Mouse (Mus musculus) midbrain, embryonic 12.5 days (tissue): ENCODE measurements around the gene Arhgef17. TPM values are rescaled to one million over a fixed set of nuclear protein-coding genes. Genes with fewer than 3 reads are reported as not detected.

Source experiments
- ATAC-seq: fragments of 200-750 bp; cut with Nextera tagmentation; 2 replicates; pipeline ENCODE4 v1.8.0; 2017; ENCODE audit warnings: low read depth, moderate TSS enrichment, moderate library complexity; ENCODE audit not compliant: low FRiP score
- H3K27ac ChIP-seq: fragments of 300-500 bp; sonication (generic); replicated peaks from 2 replicates; pipeline ENCODE4 v1.5.1; 2016; ENCODE audit warnings: mild to moderate bottlenecking
- H3K27me3 ChIP-seq: fragments of 300-500 bp; sonication (generic); 2 replicates; pipeline ENCODE4 v1.6.1; 2016; ENCODE audit warnings: mild to moderate bottlenecking
- H3K36me3 ChIP-seq: fragments of 300-500 bp; sonication (generic); 2 replicates; pipeline ENCODE4 v1.6.1; 2016
- H3K4me1 ChIP-seq: fragments of 300-500 bp; sonication (generic); 2 replicates; pipeline ENCODE4 v1.6.1; 2016
- H3K4me2 ChIP-seq: fragments of 300-500 bp; sonication (generic); replicated peaks from 2 replicates; pipeline ENCODE4 v1.6.1; 2016; ENCODE audit warnings: mild to moderate bottlenecking, moderate library complexity
- H3K4me3 ChIP-seq: fragments of 300-500 bp; sonication (generic); 2 replicates; pipeline ENCODE4 v1.5.1; 2016; ENCODE audit warnings: mild to moderate bottlenecking
- H3K9ac ChIP-seq: fragments of 300-500 bp; sonication (generic); replicated peaks from 2 replicates; pipeline ENCODE4 v1.6.1; 2016; ENCODE audit warnings: mild to moderate bottlenecking, moderate library complexity
- H3K9me3 ChIP-seq: fragments of 300-500 bp; sonication (generic); 2 replicates; pipeline ENCODE4 v1.6.1; 2016; ENCODE audit warnings: mild to moderate bottlenecking
- WGBS: fragments of 180-500 bp; shearing (Covaris S2); methylation state at CpG from one replicate; pipeline ENCODE4 v1.1.7; 2016; 5-methylcytosine and 5-hydroxymethylcytosine counted together
- polyA plus RNA-seq: library from polyadenylated mRNA; unstranded; fragments of >200 nt; fragmentation: Nextera tagmentation; extraction: Ambion mirVana; gene quantifications from 2 replicates; pipeline ENCODE4 v1.2.1, GENCODE M21; 2016

The Arhgef17 gene
- 7.1 and 7.9 TPM in 2 replicates for polyA plus RNA-seq

GRCm38 (mm10) chr7:100931926-100932480, at the start of gene Arhgef17:
Arhgef17 (minus strand) TSS chr7:100932107.
- H3K4me2 ChIP-seq: peak within 1 kb of the TSS; percentile 88

GRCm38 (mm10) chr7:100979175-100979574, 47.3 kb upstream of the Arhgef17 start:
- Histone ChIP-seq H3K4me2 (no peak overlapping the region), H3K27me3 (peaks cover 15% of the 10 kb centered on the region), H3K27ac (no peak overlapping the region), H3K9ac (no peak overlapping the region), H3K36me3 (no peaks in the 10 kb centered on the region), H3K9me3 (no peaks in the 10 kb centered on the region), H3K4me1 (peaks cover 7% of the 10 kb centered on the region; the same call in 1 of the 2 replicates), H3K4me3 (no peak overlapping the region)
- WGBS: 49% methylated on average over 2 of the region's 2 CpGs
- ATAC-seq: no peak

More at GRCm38 (mm10) chr7:100931926-100932480, at the start of gene Arhgef17:
- peaks cover 59% of the 10 kb centered on the region for H3K4me1 ChIP-seq
- no peaks in the 10 kb centered on the region for H3K36me3 ChIP-seq
- peak; percentile 77 for ATAC-seq
- peaks cover 37% of the 10 kb centered on the region for H3K27me3 ChIP-seq
- WGBS: under 1% methylated on average over 35 of the region's 35 CpGs
- H3K27ac ChIP-seq: peak within 1 kb of the TSS; percentile 90
- peak within 1 kb of the TSS; percentile 73 for H3K9ac ChIP-seq
- no peaks in the 10 kb centered on the region for H3K9me3 ChIP-seq
- peak within 1 kb of the TSS; percentile 57 for H3K4me3 ChIP-seq

DNA sequence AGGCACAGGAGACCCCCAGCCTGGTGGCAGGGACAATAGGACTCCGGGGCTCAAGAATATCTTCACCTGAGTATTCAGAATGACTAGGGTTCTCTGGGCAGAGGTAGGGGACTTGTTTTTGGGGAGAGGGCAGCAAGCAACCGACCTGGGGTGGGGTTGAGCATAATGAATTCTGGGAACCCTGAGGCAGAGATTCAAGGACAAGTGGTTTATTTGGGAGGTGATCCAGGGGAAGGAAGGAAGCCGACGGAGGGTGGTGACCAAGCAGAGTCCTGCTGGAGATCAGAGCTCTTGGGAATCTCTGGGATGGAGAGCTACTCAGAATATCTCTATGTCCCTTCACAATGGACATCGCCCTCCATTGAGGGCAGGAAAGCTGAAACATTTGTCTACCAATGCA, 46.3 kb upstream of the Arhgef17 start:
- peaks cover 25% of the 10 kb centered on the region for H3K27me3 ChIP-seq
- H3K4me3 ChIP-seq: no peak overlapping the region
- H3K4me1 ChIP-seq: peaks cover 10% of the 10 kb centered on the region; the same call in 1 of the 2 replicates
- no peaks in the 10 kb centered on the region for H3K36me3 ChIP-seq
- H3K27ac ChIP-seq: no peak overlapping the region
- ATAC-seq: no peak
- H3K9ac ChIP-seq: no peak overlapping the region
- no peak overlapping the region for H3K4me2 ChIP-seq
- WGBS: 89% methylated on average over 5 of the region's 5 CpGs
- H3K9me3 ChIP-seq: no peaks in the 10 kb centered on the region

DNA sequence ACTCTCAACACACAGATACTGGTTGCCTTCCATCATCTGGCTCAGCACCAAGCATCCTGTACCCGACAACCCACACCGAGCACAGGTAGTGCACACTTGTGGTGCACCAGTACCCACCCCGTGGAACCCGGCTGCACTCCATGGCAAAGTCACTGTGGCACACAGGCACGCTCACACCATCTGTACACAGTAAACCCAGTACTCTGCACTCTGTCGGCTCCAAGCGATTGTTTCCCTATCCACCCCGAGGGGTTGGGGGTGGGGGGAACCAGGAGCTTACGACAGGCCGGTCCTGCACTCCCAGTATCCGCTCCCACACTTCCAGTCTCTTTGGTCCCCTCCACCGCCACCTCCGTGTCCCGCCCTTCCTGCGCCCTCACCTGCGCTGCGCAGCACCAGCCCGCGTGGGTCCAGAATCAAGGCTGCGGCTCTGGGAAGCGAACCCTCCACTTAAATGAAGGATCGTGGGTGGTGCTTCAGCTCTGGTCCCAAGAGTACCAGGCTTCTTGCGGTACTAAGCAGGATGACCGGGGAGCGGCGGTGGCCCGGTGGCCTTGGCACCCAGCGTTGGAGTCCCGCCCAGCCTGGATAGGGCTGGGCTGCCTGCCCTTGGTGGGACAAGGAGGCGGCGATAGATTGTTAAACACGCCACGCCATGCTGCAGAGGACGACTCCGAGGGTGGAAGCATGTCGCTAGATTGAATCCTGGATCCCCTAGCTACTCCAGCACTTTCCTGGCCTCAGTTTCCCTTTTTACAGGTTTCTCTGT, 42.4 kb upstream of the Arhgef17 start, which contains the start of gene P2ry6:
P2ry6 (minus strand) TSS at position 515 of the 769 bp plus-strand sequence.
- Histone ChIP-seq H3K4me3 (peak within 1 kb of the TSS; percentile 33), H3K9ac (no peak within 1 kb of the TSS; the same call in 1 of the 2 replicates), H3K4me2 (peak within 1 kb of the TSS; percentile 52), H3K36me3 (no peaks in the 10 kb centered on the region), H3K27me3 (peaks cover 36% of the 10 kb centered on the region), H3K27ac (no peak within 1 kb of the TSS), H3K9me3 (no peaks in the 10 kb centered on the region), H3K4me1 (peaks cover 10% of the 10 kb centered on the region; the same call in 1 of the 2 replicates)
- 0 out of 2 replicates have a peak, but pooled peaks have one; percentile 38 for ATAC-seq
- 3% methylated on average over 36 of the region's 36 CpGs for WGBS

GRCm38 (mm10) chr7:100972875-100973274, 41.0 kb upstream of the Arhgef17 start:
- H3K4me1 ChIP-seq: peaks cover 10% of the 10 kb centered on the region; the same call in 1 of the 2 replicates
- no peak for ATAC-seq
- H3K36me3 ChIP-seq: no peaks in the 10 kb centered on the region
- H3K27ac ChIP-seq: no peak overlapping the region
- H3K27me3 ChIP-seq: peaks cover 36% of the 10 kb centered on the region
- no peaks in the 10 kb centered on the region for H3K9me3 ChIP-seq
- no peak overlapping the region for H3K4me2 ChIP-seq
- 57% methylated on average over 3 of the region's 3 CpGs for WGBS
- H3K4me3 ChIP-seq: no peak overlapping the region
- no peak overlapping the region for H3K9ac ChIP-seq

DNA sequence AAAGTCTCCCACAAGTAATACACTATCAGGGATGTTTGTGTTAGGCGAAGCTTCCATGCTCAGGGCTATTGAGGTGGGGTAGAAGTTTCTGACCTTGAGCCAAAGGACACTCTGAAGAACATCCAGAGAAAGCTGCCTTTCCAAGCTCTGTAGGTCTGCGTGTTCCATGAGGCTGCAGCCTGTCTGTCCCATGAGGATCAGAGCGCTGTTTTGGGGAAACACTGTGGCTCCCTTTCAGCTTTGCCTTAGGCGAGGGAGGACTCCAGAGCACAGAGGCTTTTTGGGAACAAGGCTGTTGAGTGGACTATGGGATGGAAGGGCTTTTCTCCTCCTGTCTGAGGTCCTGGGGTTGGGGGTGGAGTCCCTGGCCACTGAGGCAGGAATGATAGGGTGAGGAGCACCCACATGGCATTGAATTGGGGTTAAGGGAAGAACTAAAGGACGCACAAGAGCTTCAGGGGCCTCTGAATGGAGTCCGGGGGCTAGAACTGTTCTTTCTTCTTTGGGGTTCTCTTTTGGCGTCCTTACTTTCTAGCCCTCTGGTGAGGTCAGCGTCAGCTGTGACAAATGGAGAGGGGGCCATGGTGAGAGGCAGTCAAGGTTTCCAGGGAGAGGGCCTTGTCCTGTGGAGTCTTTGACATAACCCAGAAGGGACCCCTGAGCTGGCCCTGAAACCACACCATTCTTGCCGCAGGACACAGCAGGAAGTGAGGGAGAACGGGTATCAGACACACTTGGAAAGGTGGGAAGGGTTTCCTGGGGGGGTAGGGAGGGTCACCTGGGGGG, 37.2 kb upstream of the Arhgef17 start:
- H3K36me3 ChIP-seq: no peaks in the 10 kb centered on the region
- no peak overlapping the region for H3K9ac ChIP-seq
- H3K4me3 ChIP-seq: no peak overlapping the region

DNA sequence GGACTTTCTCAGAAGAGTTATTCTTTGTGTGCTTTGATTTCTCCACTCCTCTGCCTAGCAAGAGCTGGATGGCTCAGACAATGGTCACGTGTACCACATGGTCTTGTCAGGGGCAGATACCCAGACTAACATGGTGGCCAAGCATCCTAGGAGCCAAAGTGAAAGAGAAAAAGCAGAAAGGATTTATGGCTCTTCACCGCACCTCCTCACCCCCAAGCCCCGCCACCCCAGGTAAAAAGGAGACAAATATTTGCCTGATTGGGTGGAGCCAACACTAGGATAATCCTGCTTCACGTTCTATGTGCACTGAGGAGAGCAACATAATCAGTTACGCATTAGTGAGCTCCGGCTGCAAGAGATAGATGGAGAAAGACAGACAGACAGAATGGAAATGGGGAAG, 36.5 kb upstream of the Arhgef17 start:
- no peak overlapping the region for H3K4me3 ChIP-seq
- peaks cover 13% of the 10 kb centered on the region for H3K27me3 ChIP-seq
- H3K9ac ChIP-seq: no peak overlapping the region
- H3K4me2 ChIP-seq: no peak overlapping the region
- no peaks in the 10 kb centered on the region for H3K36me3 ChIP-seq
- 77% methylated on average over 6 of the region's 6 CpGs for WGBS
- ATAC-seq: no peak
- no peaks in the 10 kb centered on the region for H3K9me3 ChIP-seq
- H3K4me1 ChIP-seq: 0 out of 2 replicates have a peak, but pooled peaks cover 5% of the 10 kb centered on the region
- H3K27ac ChIP-seq: no peak overlapping the region

More for the DNA sequence above, 37.2 kb upstream of the Arhgef17 start:
- 88% methylated on average over 10 of the region's 10 CpGs for WGBS
- Histone ChIP-seq H3K27me3 (peaks cover 20% of the 10 kb centered on the region), H3K9me3 (no peaks in the 10 kb centered on the region), H3K4me1 (peaks cover 5% of the 10 kb centered on the region; the same call in 1 of the 2 replicates), H3K4me2 (no peak overlapping the region), H3K27ac (no peak overlapping the region)
- ATAC-seq: no peak

DNA sequence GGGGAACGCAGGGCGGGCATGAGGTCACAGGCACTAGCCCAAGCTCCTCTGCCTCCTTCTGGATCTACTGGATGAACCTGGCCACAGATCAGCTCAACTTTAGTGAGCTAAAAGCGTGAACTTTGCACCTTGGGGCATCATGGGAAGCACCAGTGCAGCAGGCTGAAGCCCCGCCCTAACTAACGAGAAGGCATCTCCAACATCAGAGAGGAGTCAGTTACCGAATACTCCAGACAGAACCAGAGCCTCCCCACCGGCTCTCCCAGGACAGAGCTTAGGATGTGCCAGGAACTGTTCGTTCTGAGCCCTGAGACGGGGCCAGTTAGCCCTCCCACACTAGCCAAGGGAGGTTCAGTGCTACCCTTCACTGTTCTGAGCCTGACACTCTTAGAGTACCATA, 35.9 kb upstream of the Arhgef17 start:
- Histone ChIP-seq H3K4me2 (no peak overlapping the region), H3K9ac (no peak overlapping the region), H3K4me1 (peaks cover 9% of the 10 kb centered on the region; the same call in 1 of the 2 replicates), H3K36me3 (no peaks in the 10 kb centered on the region), H3K4me3 (no peak overlapping the region), H3K27me3 (peaks cover 7% of the 10 kb centered on the region), H3K27ac (no peak overlapping the region), H3K9me3 (no peaks in the 10 kb centered on the region)
- WGBS: 86% methylated on average over 9 of the region's 9 CpGs
- no peak for ATAC-seq

GRCm38 (mm10) chr7:100966014-100966413, 34.1 kb upstream of the Arhgef17 start:
- no peaks in the 10 kb centered on the region for H3K36me3 ChIP-seq
- no peak overlapping the region for H3K27ac ChIP-seq
- no peak for ATAC-seq
- H3K4me3 ChIP-seq: no peak overlapping the region
- 69% methylated on average over 7 of the region's 7 CpGs for WGBS
- H3K4me2 ChIP-seq: no peak overlapping the region
- H3K9ac ChIP-seq: no peak overlapping the region
- peaks cover 9% of the 10 kb centered on the region; the same call in 1 of the 2 replicates for H3K4me1 ChIP-seq
- H3K9me3 ChIP-seq: no peaks in the 10 kb centered on the region
- no peaks in the 10 kb centered on the region for H3K27me3 ChIP-seq

- Histone ChIP-seq H3K4me1 (peaks cover 9% of the 10 kb centered on the region; the same call in 1 of the 2 replicates), H3K27ac (no peak overlapping the region), H3K4me3 (no peak overlapping the region), H3K9me3 (no peaks in the 10 kb centered on the region), H3K36me3 (no peaks in the 10 kb centered on the region), H3K4me2 (no peak overlapping the region), H3K27me3 (no peaks in the 10 kb centered on the region), H3K9ac (no peak overlapping the region)
- no peak for ATAC-seq
- WGBS: 17% methylated on average over 4 of the region's 4 CpGs
Observed at GRCm38 (mm10) chr7:100965079-100965478, 33.2 kb upstream of the Arhgef17 start.

DNA sequence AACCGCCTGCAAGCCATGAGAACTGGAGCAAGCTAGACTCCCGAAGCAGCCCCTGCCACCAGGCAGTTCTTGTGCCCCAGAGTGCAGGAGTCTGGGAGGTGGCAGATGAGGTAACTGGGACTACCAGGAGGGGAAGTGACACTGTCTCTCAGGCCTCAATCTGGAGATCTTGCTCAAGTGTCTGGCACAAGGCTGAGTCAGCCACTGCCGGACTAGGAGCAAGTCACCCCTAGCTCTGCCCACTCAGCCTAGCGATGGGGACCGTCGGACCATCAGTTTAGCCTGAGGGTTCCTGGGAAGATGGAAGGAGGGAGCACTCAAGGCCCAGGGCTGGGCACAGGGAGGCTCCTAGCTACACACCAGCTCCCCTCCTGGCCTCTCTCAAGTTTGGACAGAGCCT, 32.3 kb upstream of the Arhgef17 start:
- Histone ChIP-seq H3K27me3 (no peaks in the 10 kb centered on the region), H3K4me1 (peaks cover 9% of the 10 kb centered on the region; the same call in 1 of the 2 replicates), H3K4me2 (no peak overlapping the region), H3K9ac (no peak overlapping the region), H3K36me3 (no peaks in the 10 kb centered on the region), H3K9me3 (no peaks in the 10 kb centered on the region), H3K4me3 (no peak overlapping the region), H3K27ac (no peak overlapping the region)
- WGBS: 81% methylated on average over 6 of the region's 6 CpGs
- 0 out of 2 replicates have a peak, but pooled peaks have one; percentile 27 for ATAC-seq
